ENCODE assay signal across 9 mouse cellular contexts in the genomic region with DNA sequence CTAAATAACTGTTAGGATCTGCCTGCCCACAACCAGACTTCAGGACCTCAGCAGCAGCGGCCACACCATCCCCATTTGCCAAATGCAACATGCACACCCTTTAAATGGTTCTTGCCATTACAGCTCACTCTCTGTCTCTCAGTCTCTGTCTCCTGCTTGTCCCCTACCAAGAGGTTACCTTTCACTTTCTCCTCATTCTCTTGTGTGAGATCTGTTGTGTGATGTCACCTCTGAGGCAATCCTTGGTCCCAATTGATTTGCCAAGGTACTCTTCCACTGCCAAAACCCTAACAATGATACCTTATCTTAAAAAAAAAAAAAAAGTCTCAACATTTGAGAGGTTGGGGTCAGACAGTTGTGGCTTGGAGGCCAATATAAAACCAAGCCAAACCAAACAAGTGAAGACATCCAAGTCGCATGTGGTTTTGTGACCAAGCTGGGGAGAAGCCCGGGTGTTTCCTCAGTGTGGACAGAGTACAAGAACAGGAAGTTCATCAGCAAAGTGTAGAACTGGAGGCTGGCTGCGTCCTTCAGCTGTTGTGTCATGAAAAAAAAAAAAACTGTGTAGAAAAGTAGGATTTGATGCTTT.
DNase-seq lines count a peak whose midpoint lies in the region; ATAC-seq lines count a peak whose summit lies in the region.
"Had no signal": no experiment of that assay in that cellular context is flagged by ENCODE, and none has a peak within 500 bp of the region (broad histone marks: within the 10 kb centered on the region; RNA-seq: fewer than 3 reads in every experiment).

No protein-coding gene starts in this region.

- intact Hi-C loops in heart, postnatal 10 days (cut with DNase I): no loop called here

- ATAC-seq in erythroblast, adult 5-6 weeks (replicated peaks; ENCODE audit: low FRiP score, poor library complexity, severe bottlenecking): no peak
- ATAC-seq: forebrain, embryonic 16.5 days had no signal

- DNase-seq in kidney, adult 11 months: peak; percentile 12
- no peak for DNase-seq in kidney, adult 18-20 months
- peak; percentile 6 for DNase-seq in ovary, adult 18-20 months (ENCODE audit: low spot score)
- DNase-seq in ovary, postnatal 14 days (ENCODE audit: low spot score): no peak
- DNase-seq in heart, postnatal 10 days: peak; percentile 46 to 60
- DNase-seq in cerebellum, adult 11-12 months: no peak
- DNase-seq: adrenal gland, postnatal 25 days had no signal

Comparison
In these comparisons a context has a peak if more than half of its experiments do, and no peak if none do; other contexts are left out.
1. DNase-seq: peak in kidney, adult 11 months (single experiment), ovary, adult 18-20 months (single experiment) and heart, postnatal 10 days (2 of 2); none in kidney, adult 18-20 months (single experiment), ovary, postnatal 14 days (single experiment) and cerebellum, adult 11-12 months (single experiment).